In genomic region chr10:91195091-91195490, GRCm38 (mm10) we compare ENCODE assay signal across 18 mouse cellular contexts. TPM values are rescaled to one million over a fixed set of nuclear protein-coding genes. Genes with fewer than 3 reads are reported as not detected.
DNase-seq lines count a peak whose midpoint lies in the region; ATAC-seq and TF ChIP-seq lines count a peak whose summit lies in the region.
"Had no signal": no experiment of that assay in that cellular context is flagged by ENCODE, and none has a peak within 500 bp of the region (broad histone marks: within the 10 kb centered on the region; RNA-seq: fewer than 3 reads in every experiment).

No protein-coding gene starts in this region.

- WGBS in limb, embryonic 11.5 days: 84% methylated on average over 14 of the region's 14 CpGs
- 87% methylated on average over 14 of the region's 14 CpGs for WGBS in limb, embryonic 10.5 days

- H3K27me3 ChIP-seq in limb, embryonic 11.5 days (ENCODE audit: control insufficient read depth, insufficient read depth, low read length): no peaks in the 10 kb centered on the region
- H3K27me3 ChIP-seq in limb, embryonic 10.5 days (ENCODE audit: low read depth, poor library complexity, severe bottlenecking): no peaks in the 10 kb centered on the region
- H3K27me3 ChIP-seq in E14TG2a.4 (ENCODE audit: insufficient read depth, low read length): no peaks in the 10 kb centered on the region

- H3K36me3 ChIP-seq in limb, embryonic 11.5 days (ENCODE audit: control insufficient read depth, insufficient read depth, low read length): no peaks in the 10 kb centered on the region
- no peaks in the 10 kb centered on the region for H3K36me3 ChIP-seq in limb, embryonic 10.5 days
- no peaks in the 10 kb centered on the region for H3K36me3 ChIP-seq in E14TG2a.4 (ENCODE audit: insufficient read depth, low read length)
- H3K36me3 ChIP-seq: forebrain, embryonic 10.5 days; heart, embryonic 10.5 days had no signal

- no peak overlapping the region for H3K4me2 ChIP-seq in limb, embryonic 11.5 days (ENCODE audit: low read depth, severe bottlenecking)

- H3K9ac ChIP-seq in limb, embryonic 11.5 days (ENCODE audit: low read length): no peak overlapping the region
- H3K9ac ChIP-seq: forebrain, postnatal 0 days had no signal

- H3K4me1 ChIP-seq in limb, embryonic 11.5 days (ENCODE audit: control insufficient read depth, insufficient read depth, low read length): no peaks in the 10 kb centered on the region
- no peaks in the 10 kb centered on the region for H3K4me1 ChIP-seq in limb, embryonic 10.5 days
- H3K4me1 ChIP-seq in E14TG2a.4 (replicated peaks; ENCODE audit: low read depth, low read length): peaks cover 27% of the 10 kb centered on the region
- H3K4me1 ChIP-seq: forebrain, embryonic 10.5 days; heart, embryonic 10.5 days had no signal

- H3K27ac ChIP-seq in limb, embryonic 11.5 days (replicated peaks; ENCODE audit: low read depth, low read length): no peak overlapping the region
- no peak overlapping the region for H3K27ac ChIP-seq in limb, embryonic 10.5 days
- H3K27ac ChIP-seq: forebrain, embryonic 10.5 days; heart, embryonic 10.5 days had no signal

- DNase-seq in limb, embryonic 11.5 days (ENCODE audit: low spot score): no peak
- DNase-seq in limb, embryonic 10.5 days (ENCODE audit: low spot score): no peak
- DNase-seq in ZHBTc4 (ENCODE audit: low read depth, low spot score): peak; percentile 47
- no peak for DNase-seq in urinary bladder, postnatal 25 days (ENCODE audit: low spot score)
- no peak for DNase-seq in kidney, postnatal 14 days
- DNase-seq: adrenal gland, postnatal 14 days; cerebellum, adult 9-10 months; kidney, postnatal 36 days; layer of hippocampus, postnatal 36 days; lung, adult 2 months; lung, postnatal 14 days; right cerebral cortex, postnatal 14 days had no signal

- TF ChIP-seq CTCF in E14TG2a.4 (conservative IDR thresholded peaks at IDR 0.05; ENCODE audit: low read length): no peak

- H3K9me3 ChIP-seq in limb, embryonic 11.5 days (ENCODE audit: control insufficient read depth, low read length): no peaks in the 10 kb centered on the region; the same call in 1 of the 2 replicates
- no peaks in the 10 kb centered on the region for H3K9me3 ChIP-seq in limb, embryonic 10.5 days (replicated peaks)
- H3K9me3 ChIP-seq in E14TG2a.4 (ENCODE audit: low read length): peaks cover 3% of the 10 kb centered on the region

- peak; percentile 54; the same call in 1 of the 2 replicates for ATAC-seq in limb, embryonic 11.5 days (ENCODE audit: insufficient number of reproducible peaks, low FRiP score, low TSS enrichment, low read depth)
- peak; percentile 99 for ATAC-seq in megakaryocyte, adult 5-6 weeks (ENCODE audit: poor library complexity, severe bottlenecking)
- ATAC-seq: forebrain, postnatal 0 days; intestine, postnatal 0 days had no signal

- H3K4me3 ChIP-seq in limb, embryonic 11.5 days (ENCODE audit: low read depth, low read length): no peak overlapping the region
- no peak overlapping the region for H3K4me3 ChIP-seq in limb, embryonic 10.5 days
- peak overlapping the region; percentile 67 for H3K4me3 ChIP-seq in E14TG2a.4 (replicated peaks; ENCODE audit: low read length)
- H3K4me3 ChIP-seq: forebrain, embryonic 10.5 days; heart, embryonic 10.5 days had no signal

RNA-seq across cellular contexts. Expression of gene Tmpo, which starts 14.0 kb away (rescaled TPM):
- 359 and 371 TPM in 2 replicates for polyA plus RNA-seq in limb, embryonic 11.5 days (2014; fragmentation: Nextera tagmentation; extraction: Ambion mirVana)
- 260 and 300 TPM in 2 replicates for polyA plus RNA-seq in limb, embryonic 10.5 days (2016; fragmentation: Nextera tagmentation; extraction: Ambion mirVana)
- 559 and 619 TPM in 2 replicates for total RNA-seq in megakaryocyte, adult 5-6 weeks (2015)
- 895 and 963 TPM in 2 replicates for total RNA-seq in megakaryocyte, adult 5-6 weeks (2017)
